Mouse (Mus musculus) kidney, adult 2 months (tissue): ENCODE data around the gene Ndnf.

Experiments used
- CTCF ChIP-seq: fragments of 200-500 bp; conservative IDR thresholded peaks from 2 replicates; pipeline ENCODE4 v1.5.1; 2011; ENCODE audit warnings: low read depth, mild to moderate bottlenecking, control low read depth, low read length, moderate library complexity, mixed read lengths; ENCODE audit not compliant: insufficient read depth, insufficient read length
- POLR2A ChIP-seq: fragments of 200-500 bp; IDR thresholded peaks from one replicate; pipeline ENCODE4 v1.6.1; 2011; ENCODE audit warnings: low read depth, low read length, control low read depth

- TF ChIP-seq CTCF (0 out of 2 replicates have a peak, but pooled peaks have one; percentile 3), POLR2A (no peak)
Measured at GRCm38 (mm10) chr6:65651376-65651775, 20.0 kb upstream of the Ndnf start.
